Mouse (Mus musculus) large intestine, adult 2 months (tissue): ENCODE measurements around the gene Zfp692. TPM values are rescaled to one million over a fixed set of nuclear protein-coding genes. Genes with fewer than 3 reads are reported as not detected.
"Not testable (repeated sequence)": the region's sequence is repeated elsewhere in the genome, so short reads cannot be mapped to it uniquely, and the experiment has no call there.

Experiments
- DNase-seq: peaks from one replicate; pipeline ENCODE4 v3.0.0-alpha.2; 2012; ENCODE audit warnings: low read depth, low spot score
- WGBS: fragments of 180-500 bp; shearing (Covaris S2); methylation state at CpG from one replicate; pipeline ENCODE4 v1.1.7; 2018; 5-methylcytosine and 5-hydroxymethylcytosine counted together
- polyA plus RNA-seq: library from polyadenylated mRNA; depleted of rRNA; stranded (reverse); fragments of >200 nt; gene quantifications from 2 replicates; pipeline ENCODE4 v1.2.3, GENCODE M21; 2012; rRNA removed

Zfp692 gene
- polyA plus RNA-seq, 1 experiment, result 24.8 TPM

DNA sequence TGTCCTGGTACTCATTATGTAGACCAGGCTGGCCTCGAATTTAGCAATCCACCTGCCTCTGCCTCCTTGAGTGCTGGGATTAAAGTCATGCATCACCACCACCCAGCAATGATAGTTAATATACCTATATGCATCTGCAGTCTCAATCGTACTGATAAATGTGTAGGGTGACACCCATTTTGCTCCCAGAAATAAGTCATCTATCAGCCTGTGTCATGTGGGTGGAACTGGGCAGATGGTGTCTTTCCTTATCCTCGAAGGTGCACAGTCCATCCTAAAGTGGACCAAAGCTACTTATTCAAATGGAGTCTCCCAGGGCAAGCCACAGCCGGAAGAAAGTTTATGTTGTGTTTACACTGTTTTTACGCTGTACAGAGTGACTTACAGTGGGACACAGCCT lies 44.3 kb downstream of the Zfp692 start:
- WGBS, result 34% methylated on average over 5 of the region's 5 CpGs
- no peak for DNase-seq

- WGBS, result 25% methylated on average over 7 of the region's 7 CpGs
- no peak for DNase-seq
Observed at GRCm38 (mm10) chr11:58352681-58353548, 46.0 kb downstream of the Zfp692 start.

DNA sequence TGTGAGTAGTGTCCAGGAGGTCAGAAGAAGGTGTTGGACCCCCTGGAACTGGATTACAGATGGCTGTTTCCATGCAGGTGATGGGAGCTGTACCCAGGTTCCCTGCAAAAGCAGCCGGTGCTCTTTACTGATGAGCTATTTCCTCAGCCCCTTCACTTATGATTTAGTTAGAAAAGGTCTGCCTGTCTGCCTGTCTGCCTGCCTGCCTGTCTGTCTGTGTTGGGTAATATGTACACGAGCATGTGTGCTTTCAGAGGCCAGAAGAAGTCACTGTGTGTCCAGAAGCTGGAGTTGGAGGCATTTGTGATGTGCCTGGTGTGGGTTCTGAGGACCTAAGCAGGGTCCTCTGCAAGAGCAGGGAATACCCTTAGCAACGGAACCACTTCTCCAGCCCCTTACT lies 46.8 kb downstream of the Zfp692 start:
- WGBS, result 53% methylated on average over 3 of the region's 3 CpGs
- DNase-seq, result no peak

DNA sequence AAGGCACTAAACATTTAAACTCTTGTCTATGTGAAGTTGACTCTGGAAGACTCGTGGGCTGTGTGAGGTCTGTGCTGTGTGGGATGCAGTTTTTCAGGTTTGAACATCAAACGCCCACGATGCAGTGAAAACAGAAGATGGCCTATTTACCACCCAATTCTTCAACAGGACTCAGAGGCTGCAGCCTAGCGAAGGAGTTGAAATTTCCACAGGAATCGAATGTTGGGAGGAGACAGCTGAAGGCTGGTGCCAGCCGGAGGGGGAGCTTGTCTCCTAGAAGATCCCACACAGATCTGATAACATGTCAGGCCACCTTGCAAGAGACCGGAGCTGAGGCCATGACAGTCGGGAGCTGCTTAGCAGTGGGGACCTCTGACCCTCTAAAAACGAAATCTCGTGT lies 47.6 kb downstream of the Zfp692 start:
- WGBS, result 46% methylated on average over 10 of the region's 10 CpGs
- DNase-seq, result no peak

DNA sequence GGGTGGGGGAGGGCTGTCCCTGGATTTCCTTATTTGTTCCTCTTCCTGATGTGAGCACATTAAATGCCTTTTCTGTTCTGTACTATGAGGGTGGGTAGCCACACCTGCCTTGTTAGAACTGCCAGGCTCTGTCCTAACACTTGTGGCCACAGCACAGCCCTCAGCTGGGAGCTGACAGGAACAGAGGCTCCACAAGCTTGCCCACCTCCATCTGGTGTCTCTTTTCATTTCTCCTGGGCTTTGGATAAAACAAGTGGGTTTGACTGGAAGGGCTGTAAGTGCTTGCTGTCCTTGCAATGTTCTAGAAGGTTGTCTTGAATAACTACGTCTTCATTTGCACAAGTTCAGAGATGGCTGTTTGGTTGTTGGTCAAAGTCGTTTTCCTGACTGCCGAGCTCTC lies 48.1 kb downstream of the Zfp692 start:
- no peak for DNase-seq
- 28% methylated on average over 3 of the region's 3 CpGs for WGBS

DNA sequence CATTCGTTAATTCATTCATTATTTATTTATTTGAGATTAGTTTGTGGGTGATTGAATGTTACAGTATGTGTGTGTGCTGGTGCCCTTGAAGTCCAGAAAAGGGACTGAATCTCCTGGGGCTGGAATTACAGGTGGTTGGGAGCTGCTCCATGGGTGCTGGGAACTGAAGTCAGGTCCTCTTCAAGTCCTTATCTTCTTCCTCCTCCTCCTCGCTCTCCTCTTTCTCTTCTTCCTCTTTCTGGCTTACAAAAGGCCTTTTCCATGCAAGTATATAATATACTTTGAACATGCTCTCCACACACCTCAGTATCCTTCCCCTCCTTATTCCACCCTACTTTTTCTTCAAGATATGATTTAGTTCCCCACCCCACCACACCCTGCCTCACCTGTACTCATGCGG lies 50.2 kb downstream of the Zfp692 start:
- 65% methylated on average over 3 of the region's 3 CpGs for WGBS
- no peak for DNase-seq

- no peak for DNase-seq
- WGBS, result 28% methylated on average over 6 of the region's 6 CpGs
Observed at GRCm38 (mm10) chr11:58357844-58358534, 51.1 kb downstream of the Zfp692 start.

DNA sequence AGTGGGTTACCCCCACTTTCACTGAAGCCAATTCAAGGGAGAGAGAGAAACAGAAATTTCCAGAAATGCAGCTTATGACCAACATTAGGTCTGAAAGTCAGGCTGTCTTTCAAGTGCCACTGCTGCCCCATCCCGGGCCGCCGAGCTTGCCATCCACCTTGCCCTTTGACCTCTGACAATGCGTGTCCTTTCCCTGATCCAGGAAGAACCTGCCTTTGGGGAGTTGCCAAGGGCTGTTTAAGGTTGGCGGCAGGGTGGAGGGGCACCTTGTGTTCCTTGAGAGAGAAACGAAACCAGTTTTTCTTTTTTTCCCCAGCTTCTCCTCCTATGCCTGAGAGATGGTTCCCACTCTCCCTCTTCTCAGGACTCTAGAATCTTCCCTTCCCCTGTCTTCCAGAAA lies 55.7 kb downstream of the Zfp692 start:
- no CpG with 5 or more reads among the region's 6 CpGs for WGBS
- DNase-seq, result not testable (repeated sequence)

Other genes with a start within 250 kb of the Zfp692 start
- gene Gm12248, start 213.9 kb upstream of the Zfp692 start, polyA plus RNA-seq, result 0.16 and 0.29 TPM in 2 replicates
- gene Cnot8, start 202.9 kb upstream of the Zfp692 start, polyA plus RNA-seq, result 40.0 and 41.2 TPM in 2 replicates
- gene Gemin5, start 138.5 kb upstream of the Zfp692 start, polyA plus RNA-seq, result 4.7 and 6.9 TPM in 2 replicates
- 40.5 and 47.8 TPM in 2 replicates for gene Mrpl22, start 135.4 kb upstream of the Zfp692 start, polyA plus RNA-seq
- gene Igtp, start 107.5 kb upstream of the Zfp692 start, polyA plus RNA-seq, result 41.9 and 47.9 TPM in 2 replicates
- gene Irgm2, start 107.5 kb upstream of the Zfp692 start, polyA plus RNA-seq, result 29.1 TPM in 2 replicates
- 0.09 and 0.19 TPM in 2 replicates for gene 4930438A08Rik, start 32.3 kb upstream of the Zfp692 start, polyA plus RNA-seq
- gene Zfp672, start 23.3 kb downstream of the Zfp692 start, polyA plus RNA-seq, result 16.6 and 20.8 TPM in 2 replicates
- 26.7 and 27.6 TPM in 2 replicates for gene Sh3bp5l, start 23.7 kb downstream of the Zfp692 start, polyA plus RNA-seq
- gene Lypd8, start 72.0 kb downstream of the Zfp692 start, polyA plus RNA-seq, result 6,429 and 6,795 TPM in 2 replicates
- 19.1 and 114 TPM in 2 replicates for gene 1810065E05Rik, start 114.0 kb downstream of the Zfp692 start, polyA plus RNA-seq
- not detected in 2 replicates for gene Gm12253, start 125.5 kb downstream of the Zfp692 start, polyA plus RNA-seq
- not detected in 2 replicates for gene Lypd9, start 145.9 kb downstream of the Zfp692 start, polyA plus RNA-seq
- not detected in 2 replicates for gene Olfr30, start 155.2 kb downstream of the Zfp692 start, polyA plus RNA-seq
- gene Olfr332, start 185.5 kb downstream of the Zfp692 start, polyA plus RNA-seq, result not detected in 2 replicates
- gene Olfr331, start 195.5 kb downstream of the Zfp692 start, polyA plus RNA-seq, result not detected in 2 replicates
- gene Olfr330, start 227.8 kb downstream of the Zfp692 start, polyA plus RNA-seq, result not detected in 2 replicates
- not detected in 2 replicates for gene Olfr329-ps, start 239.4 kb downstream of the Zfp692 start, polyA plus RNA-seq
- gene Olfr328, start 248.6 kb downstream of the Zfp692 start, polyA plus RNA-seq, result not detected in 2 replicates